Mouse (Mus musculus) forebrain, embryonic 12.5 days (tissue): Measurements from ENCODE around the gene Ankrd44. TPM values are rescaled to one million over a fixed set of nuclear protein-coding genes. Genes with fewer than 3 reads are reported as not detected.

Experiments
- ATAC-seq: fragments of 200-750 bp; cut with Nextera tagmentation; 2 replicates; pipeline ENCODE4 v1.8.0; 2017; ENCODE audit warnings: moderate TSS enrichment; ENCODE audit not compliant: low FRiP score
- H3K27ac ChIP-seq: fragments of 300-500 bp; sonication (generic); 2 replicates; pipeline ENCODE4 v1.5.1; 2016; ENCODE audit warnings: mild to moderate bottlenecking
- H3K27me3 ChIP-seq: fragments of 300-500 bp; sonication (generic); 2 replicates; pipeline ENCODE4 v1.6.1; 2016; ENCODE audit warnings: mild to moderate bottlenecking
- H3K36me3 ChIP-seq: fragments of 300-500 bp; sonication (generic); replicated peaks from 2 replicates; pipeline ENCODE4 v1.6.1; 2016; ENCODE audit warnings: mild to moderate bottlenecking
- H3K4me1 ChIP-seq: fragments of 300-500 bp; sonication (generic); 2 replicates; pipeline ENCODE4 v1.6.1; 2016
- H3K4me2 ChIP-seq: fragments of 300-500 bp; sonication (generic); 2 replicates; pipeline ENCODE4 v1.6.1; 2016; ENCODE audit warnings: mild to moderate bottlenecking, moderate library complexity
- H3K4me3 ChIP-seq: fragments of 300-500 bp; sonication (generic); replicated peaks from 2 replicates; pipeline ENCODE4 v1.5.1; 2016; ENCODE audit warnings: mild to moderate bottlenecking
- H3K9ac ChIP-seq: fragments of 300-500 bp; sonication (generic); 2 replicates; pipeline ENCODE4 v1.6.1; 2016; ENCODE audit warnings: mild to moderate bottlenecking
- H3K9me3 ChIP-seq: fragments of 300-500 bp; sonication (generic); 2 replicates; pipeline ENCODE4 v1.6.1; 2016
- WGBS: fragments of 180-500 bp; shearing (Covaris S2); methylation state at CpG from one replicate; pipeline ENCODE4 v1.1.7; 2016; 5-methylcytosine and 5-hydroxymethylcytosine counted together
- polyA plus RNA-seq: library from polyadenylated mRNA; unstranded; fragments of >200 nt; fragmentation: Nextera tagmentation; extraction: Ambion mirVana; gene quantifications from 2 replicates; pipeline ENCODE4 v1.2.1, GENCODE M21; 2016

Ankrd44 gene
- polyA plus RNA-seq, 1 experiment from 2014 or later = 21.6 TPM

DNA sequence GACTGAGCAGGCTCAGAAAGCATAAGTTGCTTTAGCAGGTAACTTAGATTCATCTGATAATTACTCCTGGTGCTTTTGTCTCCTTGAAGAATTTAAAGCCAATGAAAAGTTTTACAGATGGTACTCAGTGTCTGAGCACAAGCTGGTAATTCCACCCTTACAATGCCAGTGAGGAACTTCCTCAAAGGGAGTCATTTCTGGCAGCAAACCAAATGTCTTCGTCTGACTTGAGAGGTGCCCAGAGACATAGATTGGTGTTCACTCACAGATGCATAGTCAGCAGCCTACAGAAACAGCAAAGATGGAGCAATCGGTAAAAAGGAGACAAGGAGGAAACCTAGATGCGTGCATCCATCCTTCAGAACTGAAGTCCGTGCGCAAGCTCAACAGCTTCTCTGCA, 7.5 kb upstream of the Ankrd44 start:
- no peak overlapping the region for H3K9ac ChIP-seq
- WGBS = 95% methylated on average over 5 of the region's 5 CpGs

GRCm38 (mm10) chr1:54932456-54933115, 6.4 kb upstream of the Ankrd44 start:
- Histone ChIP-seq H3K4me3 (no peak overlapping the region), H3K36me3 (no peaks in the 10 kb centered on the region), H3K27me3 (no peaks in the 10 kb centered on the region), H3K4me1 (no peaks in the 10 kb centered on the region), H3K9ac (no peak overlapping the region), H3K27ac (no peak overlapping the region), H3K4me2 (no peak overlapping the region), H3K9me3 (no peaks in the 10 kb centered on the region)
- 95% methylated on average over 1 of the region's 1 CpGs for WGBS
- no peak for ATAC-seq

More for the DNA sequence above, 7.5 kb upstream of the Ankrd44 start:
- no peaks in the 10 kb centered on the region for H3K36me3 ChIP-seq
- H3K9me3 ChIP-seq = no peaks in the 10 kb centered on the region
- no peak overlapping the region for H3K4me2 ChIP-seq
- no peak overlapping the region for H3K27ac ChIP-seq
- no peak for ATAC-seq
- no peaks in the 10 kb centered on the region for H3K4me1 ChIP-seq
- no peak overlapping the region for H3K4me3 ChIP-seq
- H3K27me3 ChIP-seq = no peaks in the 10 kb centered on the region

DNA sequence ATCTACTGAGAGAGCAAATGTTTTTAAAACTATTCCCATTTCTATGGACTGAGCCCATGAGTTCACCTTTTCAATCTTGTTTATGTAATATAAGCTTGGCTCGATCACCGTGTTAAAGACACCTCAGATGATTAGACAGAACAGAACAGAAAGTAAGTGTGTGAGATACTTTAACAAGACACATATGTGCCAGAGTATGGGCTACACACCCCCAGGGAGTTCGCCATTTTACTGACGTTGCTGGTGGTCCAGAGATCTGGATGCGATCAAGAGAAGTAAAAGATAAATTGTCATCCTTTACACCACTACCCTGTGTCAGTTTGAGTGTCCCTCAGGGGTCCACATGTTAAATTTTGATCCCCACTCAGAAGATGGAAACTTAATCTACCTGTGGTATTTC, 5.0 kb upstream of the Ankrd44 start:
- peaks cover 5% of the 10 kb centered on the region; the same call in 1 of the 2 replicates for H3K4me1 ChIP-seq
- no peaks in the 10 kb centered on the region for H3K36me3 ChIP-seq
- H3K27ac ChIP-seq = no peak overlapping the region
- no peaks in the 10 kb centered on the region for H3K9me3 ChIP-seq
- WGBS = 87% methylated on average over 5 of the region's 5 CpGs
- ATAC-seq = no peak
- H3K4me3 ChIP-seq = no peak overlapping the region
- H3K4me2 ChIP-seq = no peak overlapping the region
- H3K9ac ChIP-seq = no peak overlapping the region
- no peaks in the 10 kb centered on the region for H3K27me3 ChIP-seq

DNA sequence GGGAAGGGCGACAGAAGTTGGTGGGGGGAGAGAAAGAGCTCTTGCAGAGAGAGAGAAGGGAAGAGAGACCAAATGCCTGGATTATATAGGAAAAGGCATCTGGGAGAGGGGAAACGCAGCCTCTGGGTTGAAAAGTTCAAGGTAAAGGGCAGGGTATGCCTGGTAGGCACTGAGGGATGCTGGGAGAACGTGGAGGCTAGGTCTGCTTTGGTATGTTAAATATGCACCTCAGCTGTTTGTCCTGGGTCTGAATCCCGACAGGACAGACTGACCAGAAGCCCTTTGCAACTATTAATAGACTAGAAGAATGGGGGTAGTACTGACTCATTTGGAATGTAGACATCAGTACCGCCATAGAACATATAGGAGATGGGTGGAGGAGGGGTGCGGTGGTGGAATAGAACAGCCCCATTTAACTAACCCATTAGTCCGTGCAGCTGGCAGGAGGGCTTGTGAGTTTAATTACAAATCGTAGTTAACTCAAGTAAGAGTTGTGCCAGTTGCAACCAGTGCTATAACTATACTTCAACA, 4.5 kb upstream of the Ankrd44 start:
- H3K9me3 ChIP-seq = no peaks in the 10 kb centered on the region
- no peak overlapping the region for H3K4me3 ChIP-seq
- no peak overlapping the region for H3K4me2 ChIP-seq
- ATAC-seq = no peak
- 71% methylated on average over 8 of the region's 8 CpGs for WGBS
- H3K27ac ChIP-seq = no peak overlapping the region
- no peaks in the 10 kb centered on the region for H3K36me3 ChIP-seq
- peaks cover 5% of the 10 kb centered on the region; the same call in 1 of the 2 replicates for H3K4me1 ChIP-seq
- no peaks in the 10 kb centered on the region for H3K27me3 ChIP-seq
- no peak overlapping the region for H3K9ac ChIP-seq

GRCm38 (mm10) chr1:54925451-54925934, 694 bp downstream of the Ankrd44 start:
- Histone ChIP-seq H3K4me2 (peak overlapping the region; percentile 88), H3K27me3 (peaks cover 19% of the 10 kb centered on the region; the same call in 1 of the 2 replicates), H3K4me3 (peak overlapping the region; percentile 79), H3K9ac (peak overlapping the region; percentile 86), H3K27ac (peak overlapping the region; percentile 90), H3K4me1 (peaks cover 20% of the 10 kb centered on the region), H3K9me3 (no peaks in the 10 kb centered on the region), H3K36me3 (no peaks in the 10 kb centered on the region)
- WGBS = under 1% methylated on average over 27 of the region's 30 CpGs
- no peak; the same call in none of the 2 replicates for ATAC-seq

DNA sequence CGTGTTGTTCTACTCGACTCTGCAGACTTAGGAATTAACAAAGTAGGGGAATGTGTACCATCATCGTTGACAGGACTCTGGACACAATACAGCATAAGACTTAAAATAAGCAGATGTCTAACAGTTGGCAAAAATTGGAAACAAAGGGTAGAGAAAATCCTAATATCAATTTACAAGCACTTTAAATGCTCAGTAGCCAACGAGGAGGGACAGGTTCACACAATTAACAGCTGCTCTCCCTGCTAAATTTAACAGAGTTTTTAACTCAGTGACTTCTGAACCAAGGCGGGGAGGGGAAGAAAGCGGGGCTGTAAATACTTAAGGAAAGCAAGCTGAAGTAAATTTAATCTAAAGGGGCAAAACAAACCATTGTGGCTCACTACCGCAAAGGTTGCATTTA, 1.4 kb downstream of the Ankrd44 start:
- Histone ChIP-seq H3K9ac (no peak overlapping the region; the same call in 1 of the 2 replicates), H3K4me3 (peak overlapping the region; percentile 79), H3K27ac (no peak overlapping the region), H3K36me3 (no peaks in the 10 kb centered on the region), H3K27me3 (peaks cover 19% of the 10 kb centered on the region; the same call in 1 of the 2 replicates), H3K9me3 (no peaks in the 10 kb centered on the region), H3K4me1 (peaks cover 20% of the 10 kb centered on the region), H3K4me2 (peak overlapping the region; percentile 88)
- 61% methylated on average over 7 of the region's 7 CpGs for WGBS
- ATAC-seq = no peak

DNA sequence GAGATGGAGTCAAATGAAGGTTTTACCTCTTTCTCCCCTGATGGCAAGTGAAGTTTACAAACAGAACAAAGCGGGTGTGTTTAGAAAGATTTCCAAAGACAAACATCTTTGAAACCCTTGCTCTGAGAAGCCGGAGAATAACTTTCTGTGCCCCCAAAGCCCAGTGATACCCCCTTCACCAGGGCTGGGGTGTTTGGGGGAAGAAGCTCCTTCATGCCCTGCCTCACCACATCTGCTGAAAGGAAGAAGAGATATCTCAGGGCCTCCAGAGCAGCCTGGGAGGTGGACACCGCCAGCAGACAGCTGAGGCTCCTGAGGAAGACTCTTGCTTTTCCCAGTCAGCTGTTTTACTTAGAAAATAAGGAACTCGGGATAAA, 1.9 kb downstream of the Ankrd44 start:
- H3K9me3 ChIP-seq = no peaks in the 10 kb centered on the region
- H3K4me1 ChIP-seq = peaks cover 20% of the 10 kb centered on the region
- H3K36me3 ChIP-seq = no peaks in the 10 kb centered on the region
- no peak overlapping the region for H3K27ac ChIP-seq
- peak overlapping the region; percentile 88 for H3K4me2 ChIP-seq
- no peak overlapping the region for H3K9ac ChIP-seq
- WGBS = 85% methylated on average over 4 of the region's 4 CpGs
- peaks cover 19% of the 10 kb centered on the region; the same call in 1 of the 2 replicates for H3K27me3 ChIP-seq
- ATAC-seq = no peak
- no peak overlapping the region for H3K4me3 ChIP-seq

- WGBS = 86% methylated on average over 6 of the region's 6 CpGs
Observed at GRCm38 (mm10) chr1:54923366-54924308, 2.5 kb downstream of the Ankrd44 start.

DNA sequence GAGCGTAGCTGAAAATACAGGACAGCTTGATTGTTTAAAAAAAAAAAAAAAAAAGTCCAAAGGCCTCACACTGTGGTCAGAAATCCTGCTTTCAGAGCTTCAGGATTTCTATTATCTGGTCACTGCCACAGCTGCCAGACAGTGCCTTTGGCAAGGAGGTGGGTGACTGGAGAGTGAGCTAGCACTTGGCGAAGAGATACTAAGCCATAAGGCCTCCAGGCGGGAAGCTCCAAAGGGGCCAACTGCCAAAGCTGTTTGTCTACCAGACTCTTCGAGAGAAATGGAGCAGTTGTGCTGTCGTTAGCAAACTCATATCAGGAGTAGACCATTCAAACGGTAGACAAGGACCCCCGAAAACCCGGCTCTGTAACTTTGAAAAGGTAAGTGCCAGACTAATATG, 3.5 kb downstream of the Ankrd44 start:
- H3K9me3 ChIP-seq = no peaks in the 10 kb centered on the region
- H3K4me2 ChIP-seq = no peak overlapping the region
- peaks cover 19% of the 10 kb centered on the region; the same call in 1 of the 2 replicates for H3K27me3 ChIP-seq
- peaks cover 20% of the 10 kb centered on the region for H3K4me1 ChIP-seq
- 84% methylated on average over 8 of the region's 8 CpGs for WGBS
- no peaks in the 10 kb centered on the region for H3K36me3 ChIP-seq
- H3K9ac ChIP-seq = no peak overlapping the region
- no peak overlapping the region for H3K27ac ChIP-seq
- no peak for ATAC-seq
- H3K4me3 ChIP-seq = no peak overlapping the region

More at GRCm38 (mm10) chr1:54923366-54924308, 2.5 kb downstream of the Ankrd44 start:
- Histone ChIP-seq H3K27me3 (peaks cover 19% of the 10 kb centered on the region; the same call in 1 of the 2 replicates), H3K4me3 (no peak overlapping the region), H3K4me1 (peaks cover 20% of the 10 kb centered on the region), H3K27ac (no peak overlapping the region), H3K9ac (no peak overlapping the region), H3K4me2 (no peak overlapping the region), H3K9me3 (no peaks in the 10 kb centered on the region), H3K36me3 (no peaks in the 10 kb centered on the region)
- ATAC-seq = no peak

GRCm38 (mm10) chr1:54922025-54922574, 4.1 kb downstream of the Ankrd44 start:
- Histone ChIP-seq H3K27ac (no peak overlapping the region), H3K9me3 (no peaks in the 10 kb centered on the region), H3K4me3 (no peak overlapping the region), H3K4me2 (no peak overlapping the region), H3K4me1 (peaks cover 20% of the 10 kb centered on the region), H3K27me3 (peaks cover 19% of the 10 kb centered on the region; the same call in 1 of the 2 replicates), H3K36me3 (no peaks in the 10 kb centered on the region), H3K9ac (no peak overlapping the region)
- 83% methylated on average over 12 of the region's 12 CpGs for WGBS
- no peak for ATAC-seq

DNA sequence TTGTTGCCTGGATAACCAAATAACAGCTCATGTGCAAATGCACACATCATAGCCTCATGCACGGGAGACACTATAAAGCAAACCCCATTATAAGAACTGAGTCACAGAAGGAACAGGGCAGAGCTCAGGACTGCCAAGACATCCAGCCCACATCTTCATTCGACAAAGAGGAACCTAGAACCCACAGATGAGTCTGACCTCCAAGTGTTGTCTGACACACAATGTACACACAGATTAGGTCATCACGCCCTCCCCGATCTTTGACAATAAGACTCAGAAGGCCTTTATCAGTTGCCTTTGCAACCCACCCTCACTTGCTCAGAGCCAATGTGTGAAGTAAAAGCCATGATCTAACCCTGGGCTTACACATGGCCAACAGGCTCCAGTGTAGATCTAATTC, 6.1 kb downstream of the Ankrd44 start:
- Histone ChIP-seq H3K27ac (no peak overlapping the region), H3K4me2 (no peak overlapping the region), H3K4me1 (peaks cover 11% of the 10 kb centered on the region), H3K4me3 (no peak overlapping the region), H3K27me3 (peaks cover 19% of the 10 kb centered on the region; the same call in 1 of the 2 replicates), H3K36me3 (no peaks in the 10 kb centered on the region), H3K9me3 (no peaks in the 10 kb centered on the region), H3K9ac (no peak overlapping the region)
- WGBS = 91% methylated on average over 4 of the region's 4 CpGs
- ATAC-seq = no peak

DNA sequence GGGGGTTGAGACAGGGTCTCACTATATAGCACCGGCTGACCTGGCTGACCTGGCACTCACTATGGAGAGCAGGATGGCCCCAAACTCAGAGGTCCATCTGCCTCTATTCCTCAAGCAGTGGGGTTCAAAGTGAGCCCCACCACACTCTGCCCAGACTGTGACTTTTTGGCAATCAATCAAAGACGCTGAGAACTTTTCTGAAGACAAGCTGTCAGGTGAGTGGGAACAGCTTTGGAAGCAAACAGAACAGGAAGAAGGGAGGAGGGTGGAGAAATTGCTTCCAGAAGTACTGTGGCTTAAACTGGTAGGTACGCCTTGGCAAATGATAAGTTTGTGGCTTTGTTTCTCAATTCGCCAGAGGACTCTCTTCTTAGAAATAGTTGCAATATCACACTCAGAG, 9.7 kb downstream of the Ankrd44 start:
- no peak overlapping the region for H3K4me2 ChIP-seq
- H3K36me3 ChIP-seq = no peaks in the 10 kb centered on the region
- no peaks in the 10 kb centered on the region for H3K4me1 ChIP-seq
- H3K9ac ChIP-seq = no peak overlapping the region
- 87% methylated on average over 4 of the region's 4 CpGs for WGBS
- H3K4me3 ChIP-seq = no peak overlapping the region
- ATAC-seq = no peak
- H3K9me3 ChIP-seq = no peaks in the 10 kb centered on the region
- H3K27me3 ChIP-seq = no peaks in the 10 kb centered on the region
- no peak overlapping the region for H3K27ac ChIP-seq
